Mouse (Mus musculus) forebrain, embryonic 12.5 days (tissue): ENCODE measurements around the gene Adgrg2. TPM values are rescaled to one million over a fixed set of nuclear protein-coding genes. Genes with fewer than 3 reads are reported as not detected.

Experiments used
- ATAC-seq: fragments of 200-750 bp; cut with Nextera tagmentation; 2 replicates; pipeline ENCODE4 v1.8.0; 2017; ENCODE audit warnings: moderate TSS enrichment; ENCODE audit not compliant: low FRiP score
- H3K27ac ChIP-seq: fragments of 300-500 bp; sonication (generic); 2 replicates; pipeline ENCODE4 v1.5.1; 2016; ENCODE audit warnings: mild to moderate bottlenecking
- H3K27me3 ChIP-seq: fragments of 300-500 bp; sonication (generic); 2 replicates; pipeline ENCODE4 v1.6.1; 2016; ENCODE audit warnings: mild to moderate bottlenecking
- H3K36me3 ChIP-seq: fragments of 300-500 bp; sonication (generic); replicated peaks from 2 replicates; pipeline ENCODE4 v1.6.1; 2016; ENCODE audit warnings: mild to moderate bottlenecking
- H3K4me1 ChIP-seq: fragments of 300-500 bp; sonication (generic); 2 replicates; pipeline ENCODE4 v1.6.1; 2016
- H3K4me2 ChIP-seq: fragments of 300-500 bp; sonication (generic); 2 replicates; pipeline ENCODE4 v1.6.1; 2016; ENCODE audit warnings: mild to moderate bottlenecking, moderate library complexity
- H3K4me3 ChIP-seq: fragments of 300-500 bp; sonication (generic); replicated peaks from 2 replicates; pipeline ENCODE4 v1.5.1; 2016; ENCODE audit warnings: mild to moderate bottlenecking
- H3K9ac ChIP-seq: fragments of 300-500 bp; sonication (generic); 2 replicates; pipeline ENCODE4 v1.6.1; 2016; ENCODE audit warnings: mild to moderate bottlenecking
- H3K9me3 ChIP-seq: fragments of 300-500 bp; sonication (generic); 2 replicates; pipeline ENCODE4 v1.6.1; 2016
- WGBS: fragments of 180-500 bp; shearing (Covaris S2); methylation state at CpG from one replicate; pipeline ENCODE4 v1.1.7; 2016; 5-methylcytosine and 5-hydroxymethylcytosine counted together
- polyA plus RNA-seq: library from polyadenylated mRNA; unstranded; fragments of >200 nt; fragmentation: Nextera tagmentation; extraction: Ambion mirVana; gene quantifications from 2 replicates; pipeline ENCODE4 v1.2.1, GENCODE M21; 2016

The Adgrg2 gene
- polyA plus RNA-seq, 1 experiment from 2014 or later: 0.95 TPM

DNA sequence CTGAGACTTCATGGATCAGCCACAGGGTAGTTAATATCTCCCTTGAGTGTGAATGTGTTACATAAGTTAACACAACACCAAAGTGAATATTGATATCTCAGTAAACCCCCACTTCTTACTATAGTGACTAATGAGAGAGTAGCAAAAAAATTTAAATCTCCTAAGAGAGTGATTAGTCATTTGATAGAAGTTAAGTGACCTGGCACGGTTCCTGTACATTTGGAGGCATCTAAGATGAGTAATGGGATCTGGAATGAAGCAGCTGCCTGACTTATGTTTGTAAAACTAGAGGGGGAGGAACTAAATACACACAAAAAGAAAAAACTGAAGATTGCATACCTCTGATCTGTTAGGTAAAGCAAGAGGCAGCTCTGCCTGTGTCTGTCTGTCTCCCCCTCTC lies 118.6 kb downstream of the Adgrg2 start:
- Histone ChIP-seq H3K9me3 (no peaks in the 10 kb centered on the region), H3K4me3 (no peak overlapping the region), H3K27me3 (peaks cover 16% of the 10 kb centered on the region; the same call in 1 of the 2 replicates), H3K4me2 (no peak overlapping the region), H3K36me3 (no peaks in the 10 kb centered on the region), H3K9ac (no peak overlapping the region), H3K27ac (no peak overlapping the region), H3K4me1 (no peaks in the 10 kb centered on the region)
- no peak for ATAC-seq
- 84% methylated on average over 1 of the region's 1 CpGs for WGBS

DNA sequence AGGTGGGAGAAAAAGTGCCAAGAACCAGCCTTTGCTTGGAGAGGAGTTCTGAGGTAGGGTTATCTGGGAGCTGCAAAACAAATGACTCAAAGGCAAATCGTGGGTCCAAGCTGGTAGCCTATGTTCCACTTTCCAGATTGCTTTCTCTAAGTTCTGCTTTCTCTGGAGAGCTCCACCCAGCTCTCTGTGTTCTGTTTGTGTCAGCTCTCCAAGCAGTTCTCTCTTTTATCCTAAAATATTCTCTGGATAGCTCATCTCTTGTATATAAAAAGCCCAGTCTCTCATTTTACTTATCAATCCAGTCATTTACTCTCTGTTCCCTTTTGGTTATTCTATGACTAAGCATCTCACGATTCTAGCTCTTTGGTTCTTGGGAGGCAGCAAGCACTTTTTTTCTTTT lies 119.7 kb downstream of the Adgrg2 start:
- peaks cover 16% of the 10 kb centered on the region; the same call in 1 of the 2 replicates for H3K27me3 ChIP-seq
- H3K4me3 ChIP-seq: no peak overlapping the region
- no peaks in the 10 kb centered on the region for H3K9me3 ChIP-seq
- ATAC-seq: no peak
- 77% methylated on average over 2 of the region's 2 CpGs for WGBS
- no peak overlapping the region for H3K9ac ChIP-seq
- H3K4me2 ChIP-seq: no peak overlapping the region
- no peaks in the 10 kb centered on the region for H3K4me1 ChIP-seq
- H3K36me3 ChIP-seq: no peaks in the 10 kb centered on the region
- H3K27ac ChIP-seq: no peak overlapping the region

DNA sequence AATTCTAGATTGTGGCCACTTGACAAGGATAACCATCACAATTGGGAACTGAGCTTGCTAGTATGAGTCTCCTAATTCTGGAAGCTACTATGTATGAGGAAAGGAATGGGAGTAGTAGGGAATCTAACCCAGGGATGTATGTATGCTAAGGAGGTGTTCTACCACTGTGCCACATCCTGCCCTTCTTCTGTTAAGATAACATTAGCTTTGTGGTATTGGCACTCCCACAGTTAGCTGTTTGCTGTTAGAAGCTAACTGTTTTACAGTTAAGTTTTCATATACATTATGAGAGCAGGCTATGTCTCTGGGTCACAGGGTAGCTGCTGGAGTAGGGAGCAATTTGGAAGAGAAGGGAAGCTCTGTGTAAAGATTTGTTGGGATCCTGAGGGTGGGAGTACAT lies 125.5 kb downstream of the Adgrg2 start:
- Histone ChIP-seq H3K4me2 (no peak overlapping the region), H3K4me1 (no peaks in the 10 kb centered on the region), H3K27ac (no peak overlapping the region), H3K9ac (no peak overlapping the region), H3K4me3 (no peak overlapping the region), H3K36me3 (no peaks in the 10 kb centered on the region), H3K27me3 (peaks cover 14% of the 10 kb centered on the region; the same call in 1 of the 2 replicates), H3K9me3 (no peaks in the 10 kb centered on the region)
- ATAC-seq: no peak

DNA sequence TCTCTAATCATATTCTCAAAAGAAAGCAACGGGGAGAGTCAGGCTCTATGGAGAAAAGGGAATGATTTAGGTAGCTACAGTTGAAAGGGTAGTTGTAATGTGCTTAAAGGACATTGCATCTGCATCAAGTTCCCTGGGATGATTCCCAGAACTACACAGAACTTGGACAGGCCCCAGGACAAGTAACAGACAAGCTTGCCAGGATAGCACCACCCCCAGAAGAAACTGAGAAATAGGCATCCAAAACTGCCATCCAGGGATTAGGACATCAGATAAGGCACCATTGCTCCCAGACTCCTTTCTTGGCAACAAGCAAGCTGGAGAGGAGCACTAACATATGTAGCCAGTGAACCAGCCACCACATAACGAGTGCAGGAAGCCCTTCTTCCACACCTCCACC lies 152.3 kb downstream of the Adgrg2 start:
- Histone ChIP-seq H3K4me1 (no peaks in the 10 kb centered on the region), H3K9me3 (no peaks in the 10 kb centered on the region), H3K4me3 (no peak overlapping the region), H3K27me3 (peaks cover 18% of the 10 kb centered on the region; the same call in 1 of the 2 replicates), H3K4me2 (no peak overlapping the region), H3K36me3 (peaks cover 8% of the 10 kb centered on the region; the same call in 1 of the 2 replicates), H3K9ac (no peak overlapping the region), H3K27ac (no peak overlapping the region)
- ATAC-seq: no peak
- WGBS: 84% methylated on average over 2 of the region's 2 CpGs

Other genes with a start within 250 kb of the Adgrg2 start
- gene Phka2, start 111.5 kb downstream of the Adgrg2 start, polyA plus RNA-seq: 20.5 and 20.7 TPM in 2 replicates